Mouse (Mus musculus) mature B cell (primary cell): ENCODE measurements around the gene Cnpy2.

ENCODE experiments used
- in situ Hi-C: fragments of 300-500 bp; cut with MboI; formaldehyde crosslinking; loops from 2 replicates; pipeline ENCODE4 v1.14.3; 2019

The Cnpy2 gene

DNA sequence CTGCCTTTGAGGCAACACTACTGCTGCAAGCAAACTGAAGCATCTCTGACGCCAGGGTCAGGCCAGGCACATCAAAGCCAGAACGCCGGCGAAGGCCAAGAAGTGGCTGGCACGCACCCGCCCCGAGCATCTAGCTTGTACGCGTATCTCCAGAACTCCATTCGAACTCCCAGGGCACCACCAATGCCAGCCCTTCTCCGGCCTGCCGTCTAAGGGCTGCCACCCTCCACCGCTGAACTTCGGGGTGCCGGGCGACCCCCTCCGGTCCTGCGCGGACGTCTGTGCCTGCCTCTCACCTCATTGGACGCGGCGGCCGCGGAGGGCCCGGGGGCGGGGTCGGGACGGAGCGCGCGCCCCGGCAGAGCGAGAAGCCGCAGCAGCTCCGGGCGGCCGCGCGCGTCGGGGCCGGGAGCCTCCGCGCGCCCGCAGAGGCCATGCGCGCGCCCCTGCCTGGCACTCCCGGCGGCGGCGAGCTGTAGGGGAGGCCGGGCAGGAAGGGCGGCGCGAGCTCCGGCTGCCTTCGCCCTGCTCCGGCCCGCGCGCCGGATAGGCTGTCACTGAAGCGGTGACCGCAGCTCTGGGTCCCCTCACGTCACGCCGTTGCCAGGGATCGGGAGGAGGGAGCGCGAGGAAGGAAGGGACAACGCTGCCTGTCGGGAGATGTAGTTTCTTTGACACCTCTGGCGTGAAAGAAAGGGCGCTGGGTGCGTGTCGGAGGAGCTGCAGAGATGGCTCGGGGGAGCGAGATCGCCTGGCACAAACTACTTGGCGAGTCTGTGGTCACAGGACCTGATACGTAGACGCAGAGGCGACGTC is 46.4 kb downstream of the Cnpy2 start, which contains the start of gene Coq10a:
Coq10a (minus strand) TSS at position 596 of the 816 bp plus-strand sequence.
- in situ Hi-C loops: no loop called here

DNA sequence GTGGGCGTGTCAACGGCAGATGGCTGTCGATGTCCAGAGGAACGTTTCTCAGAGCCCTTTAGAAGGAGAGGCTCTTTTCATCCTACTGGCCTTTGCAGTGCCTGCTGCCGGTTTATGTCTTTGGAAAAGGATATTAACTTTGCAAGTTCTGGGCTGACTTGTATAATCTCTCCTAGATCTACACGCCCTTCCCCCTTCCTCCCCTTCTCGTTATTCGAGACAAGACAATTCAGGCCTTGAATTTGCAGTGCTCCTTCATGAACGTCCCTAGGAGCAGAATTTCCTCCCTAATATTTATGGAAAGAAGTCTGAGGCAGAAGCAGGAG is 46.9 kb downstream of the Cnpy2 start:
- in situ Hi-C loops: no loop called here

GRCm38 (mm10) chr10:128369599-128369998 is 47.3 kb downstream of the Cnpy2 start:
- in situ Hi-C loops: no loop called here

DNA sequence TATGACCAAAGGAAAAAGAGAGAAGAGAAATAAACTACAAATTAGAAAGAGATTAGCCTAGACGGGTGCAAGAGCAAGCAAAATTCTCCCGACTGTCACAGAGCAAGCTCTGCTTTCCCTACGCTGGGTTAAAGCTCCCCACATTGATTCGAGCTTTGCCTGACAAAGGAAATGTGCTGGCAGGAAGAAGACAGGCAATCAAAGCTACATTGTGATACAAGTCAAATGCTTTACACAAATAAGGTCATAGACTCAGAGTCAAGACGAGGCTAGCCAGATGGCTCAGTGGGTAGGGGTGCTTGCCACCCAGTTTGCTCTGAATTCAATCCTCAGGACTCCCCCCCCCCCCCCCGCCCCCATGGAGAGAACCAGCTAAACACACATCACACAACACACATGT is 47.8 kb downstream of the Cnpy2 start:
- in situ Hi-C loops: no loop called here

DNA sequence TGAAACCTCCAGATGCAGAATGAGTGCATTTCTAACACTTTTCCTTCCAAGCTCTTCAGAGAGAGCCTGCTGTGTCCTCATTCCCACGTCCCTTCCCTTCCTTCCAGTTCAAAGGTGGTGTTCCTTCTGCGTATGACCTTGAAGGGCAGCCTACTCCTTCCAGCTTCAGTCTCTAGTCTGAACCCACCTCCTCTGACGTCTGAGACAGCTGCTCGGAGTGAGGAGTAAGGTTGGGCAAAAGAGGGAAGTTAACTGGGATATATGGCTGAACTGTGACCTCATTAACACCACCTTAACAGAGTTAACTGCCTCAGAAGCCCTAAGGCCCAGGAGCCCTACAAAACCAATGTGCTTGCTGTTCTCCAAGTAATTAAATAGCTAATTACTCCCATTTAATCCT is 48.3 kb downstream of the Cnpy2 start:
- in situ Hi-C loops: no loop called here

DNA sequence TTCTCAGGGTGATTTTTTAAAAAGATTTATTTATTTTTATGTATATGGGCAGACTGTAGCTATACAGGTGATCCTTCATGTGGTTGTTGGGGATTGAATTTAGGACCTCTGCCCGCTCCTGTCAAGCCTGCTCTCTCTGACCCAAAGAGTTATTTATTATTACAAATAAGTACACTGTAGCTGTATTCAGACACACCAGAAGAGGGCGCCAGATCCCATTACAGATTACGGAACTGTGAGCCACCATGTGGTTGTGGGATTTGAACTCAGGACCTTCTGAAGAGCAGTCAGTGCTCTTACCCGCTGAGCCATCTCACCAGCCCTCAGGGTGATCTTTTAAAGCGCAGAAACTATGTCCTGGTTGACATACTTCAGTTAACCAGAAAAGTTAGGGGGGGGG is 49.9 kb downstream of the Cnpy2 start:
- in situ Hi-C loops: no loop called here

- in situ Hi-C loops: no loop called here
These were observed 50.9 kb downstream of the Cnpy2 start for GRCm38 (mm10) chr10:128372989-128373748.

- in situ Hi-C loops: no loop called here
These were observed 52.1 kb downstream of the Cnpy2 start for GRCm38 (mm10) chr10:128374393-128374792.

DNA sequence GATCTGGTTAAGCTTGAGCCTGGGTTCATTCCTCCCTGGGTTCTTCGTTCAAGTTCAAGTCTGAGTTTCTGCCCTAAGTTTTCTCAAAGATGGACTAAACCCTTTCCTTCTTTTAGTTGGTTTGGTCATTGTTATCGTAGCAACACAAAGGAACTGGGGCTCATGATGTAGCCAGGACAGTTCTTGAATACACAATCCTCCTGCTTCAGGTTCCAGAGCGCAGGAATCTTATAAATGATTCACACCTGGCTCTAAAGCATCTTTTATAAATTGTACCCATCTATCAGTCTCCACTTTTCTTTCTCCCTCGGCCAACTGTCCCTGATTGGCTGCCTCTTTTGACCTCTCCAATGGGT is 53.8 kb downstream of the Cnpy2 start:
- in situ Hi-C loops: no loop called here

DNA sequence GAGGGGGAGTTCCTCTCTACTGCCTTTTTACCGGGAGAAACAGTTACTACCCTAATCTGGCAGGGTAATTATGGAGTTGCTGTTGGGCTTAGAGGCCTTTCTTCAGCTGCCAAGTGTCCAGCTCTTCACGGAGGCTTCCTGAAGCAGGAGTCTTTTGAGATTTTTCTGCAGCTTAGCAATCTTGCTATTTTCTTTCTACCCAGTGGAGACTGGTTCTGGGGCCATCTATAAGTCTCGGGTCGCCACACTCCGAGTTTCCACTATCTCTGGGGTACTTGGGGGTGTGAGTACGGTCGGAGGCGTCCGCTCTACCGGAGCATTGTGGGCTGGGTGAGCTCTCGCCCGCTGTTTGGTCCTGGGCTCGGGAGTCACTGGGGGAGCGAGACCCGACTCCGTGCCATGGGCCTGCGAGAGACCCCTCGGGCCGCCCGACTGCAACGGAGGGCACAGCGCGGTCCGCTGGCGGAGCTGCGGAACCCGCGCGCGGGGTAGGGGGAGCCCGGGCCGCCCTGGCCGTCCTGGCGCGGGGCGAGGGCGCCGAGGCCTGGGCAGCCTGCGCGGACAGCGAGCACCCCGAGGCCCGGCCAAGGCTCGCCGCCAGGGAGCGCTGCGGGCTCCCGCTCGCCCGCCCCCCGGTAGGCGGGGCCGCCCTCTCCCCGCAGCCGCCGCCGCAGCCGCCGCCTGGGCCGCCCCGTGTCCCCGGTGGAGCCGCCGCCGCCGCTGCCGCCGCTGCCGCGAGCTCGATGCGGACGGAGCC is 54.4 kb downstream of the Cnpy2 start, which contains the start of gene Ankrd52:
Ankrd52 (plus strand) TSS at position 661 of the 757 bp plus-strand sequence.
- in situ Hi-C loops: no loop called here
